Mouse (Mus musculus) cerebellum, postnatal 14 days (tissue): ENCODE data around the gene Ptafr.

Experiments used
- DNase-seq, 2 experiments: peaks; one replicate each; pipeline ENCODE4 v3.0.0; 2021; ENCODE audit warnings: mixed read lengths in 2 of 2

Gene Ptafr

GRCm38 (mm10) chr4:132620134-132620533 is 56.3 kb downstream of the Ptafr start:
- DNase-seq, result no peak

- no peak for DNase-seq
Measured at GRCm38 (mm10) chr4:132621287-132622068, 57.6 kb downstream of the Ptafr start.

DNA sequence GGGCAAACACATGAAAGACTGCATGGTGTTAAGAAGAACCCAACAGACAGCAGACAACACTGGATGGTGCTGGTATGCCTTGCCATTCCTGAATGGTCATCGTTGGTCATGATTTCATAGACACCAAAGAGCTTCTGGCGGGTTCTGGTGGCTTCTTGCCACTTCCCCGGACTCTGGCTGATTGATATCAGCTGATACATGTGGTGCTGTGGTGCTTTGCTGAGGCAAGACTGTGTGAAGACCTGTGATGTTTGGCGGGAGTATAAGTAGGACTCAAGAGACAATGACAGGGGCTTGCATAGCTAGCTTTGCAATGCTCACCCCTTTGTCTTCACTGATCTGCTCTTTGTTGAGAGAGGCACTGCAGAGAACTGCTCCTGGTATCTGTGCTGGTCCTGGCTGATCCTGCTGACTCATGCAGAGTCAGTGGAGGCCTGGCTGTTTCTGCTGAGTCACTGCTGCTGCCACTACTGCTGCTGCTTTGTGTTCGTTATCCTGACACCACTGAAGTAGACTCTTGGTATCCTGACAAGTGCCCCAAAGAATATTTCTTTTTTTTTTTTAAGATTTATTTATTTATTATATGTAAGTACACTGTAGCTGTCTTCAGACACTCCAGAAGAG is 60.3 kb downstream of the Ptafr start:
- DNase-seq, result no peak

- peak; percentile 13 to 49 for DNase-seq
Measured at GRCm38 (mm10) chr4:132628830-132629229, 65.0 kb downstream of the Ptafr start.
